Mouse (Mus musculus): ENCODE data around the gene Nedd4. TPM values are rescaled to one million over a fixed set of nuclear protein-coding genes. Genes with fewer than 3 reads are reported as not detected.

Nedd4 gene
- 415 and 474 TPM in 2 replicates for polyA plus RNA-seq (2015; fragmentation: Nextera tagmentation; extraction: Ambion mirVana)

- Histone ChIP-seq H3K27ac (ENCODE audit: low read length) (peak within 1 kb of the TSS; percentile 99), H3K27me3 (replicated peaks; ENCODE audit: control insufficient read depth, insufficient read depth, low read length) (no peaks in the 10 kb centered on the region), H3K36me3 (ENCODE audit: control insufficient read depth, insufficient read depth) (no peaks in the 10 kb centered on the region), H3K9ac (replicated peaks; ENCODE audit: low read depth, low read length) (peak within 1 kb of the TSS; percentile 98), H3K4me3 (replicated peaks; ENCODE audit: low read length) (peak within 1 kb of the TSS; percentile 92), H3K4me2 (ENCODE audit: low read length) (peak within 1 kb of the TSS; percentile 79), H3K9me3 (ENCODE audit: control insufficient read depth, low read length) (no peaks in the 10 kb centered on the region), H3K4me1 (replicated peaks; ENCODE audit: control insufficient read depth, insufficient read depth, low read length) (peaks cover 28% of the 10 kb centered on the region)
- WGBS = under 1% methylated on average over 78 of the region's 83 CpGs
- ATAC-seq = peak; percentile 86
Measured at GRCm38 (mm10) chr9:72661895-72662661, at the start of gene Nedd4. TSS of gene Nedd4 (plus strand) at chr9:72662346.

GRCm38 (mm10) chr9:72613884-72614283 is 48.3 kb upstream of the Nedd4 start:
- H3K4me3 ChIP-seq (replicated peaks; ENCODE audit: low read length) = no peak overlapping the region
- peaks cover 20% of the 10 kb centered on the region for H3K36me3 ChIP-seq (ENCODE audit: control insufficient read depth, insufficient read depth)
- 29% methylated on average over 2 of the region's 2 CpGs for WGBS
- peaks cover 7% of the 10 kb centered on the region for H3K4me1 ChIP-seq (replicated peaks; ENCODE audit: control insufficient read depth, insufficient read depth, low read length)
- ATAC-seq = no peak
- H3K9me3 ChIP-seq (ENCODE audit: control insufficient read depth, low read length) = no peaks in the 10 kb centered on the region
- H3K27ac ChIP-seq (ENCODE audit: low read length) = no peak overlapping the region
- no peak overlapping the region for H3K4me2 ChIP-seq (ENCODE audit: low read length)
- H3K9ac ChIP-seq (replicated peaks; ENCODE audit: low read depth, low read length) = no peak overlapping the region
- no peaks in the 10 kb centered on the region for H3K27me3 ChIP-seq (replicated peaks; ENCODE audit: control insufficient read depth, insufficient read depth, low read length)

GRCm38 (mm10) chr9:72614786-72615480 is 47.2 kb upstream of the Nedd4 start:
- no peak overlapping the region for H3K4me2 ChIP-seq (ENCODE audit: low read length)
- H3K36me3 ChIP-seq (ENCODE audit: control insufficient read depth, insufficient read depth) = peaks cover 22% of the 10 kb centered on the region
- no peaks in the 10 kb centered on the region for H3K9me3 ChIP-seq (ENCODE audit: control insufficient read depth, low read length)
- H3K9ac ChIP-seq (replicated peaks; ENCODE audit: low read depth, low read length) = no peak overlapping the region
- 42% methylated on average over 6 of the region's 6 CpGs for WGBS
- peak; percentile 64; the same call in 1 of the 2 replicates for ATAC-seq
- H3K4me1 ChIP-seq (replicated peaks; ENCODE audit: control insufficient read depth, insufficient read depth, low read length) = peaks cover 7% of the 10 kb centered on the region
- no peaks in the 10 kb centered on the region for H3K27me3 ChIP-seq (replicated peaks; ENCODE audit: control insufficient read depth, insufficient read depth, low read length)
- peak overlapping the region; percentile 3; the same call in 1 of the 2 replicates for H3K27ac ChIP-seq (ENCODE audit: low read length)
- H3K4me3 ChIP-seq (replicated peaks; ENCODE audit: low read length) = no peak overlapping the region

- Histone ChIP-seq H3K4me3 (replicated peaks; ENCODE audit: low read length) (no peak overlapping the region), H3K27me3 (replicated peaks; ENCODE audit: control insufficient read depth, insufficient read depth, low read length) (no peaks in the 10 kb centered on the region), H3K9ac (replicated peaks; ENCODE audit: low read depth, low read length) (no peak overlapping the region), H3K36me3 (ENCODE audit: control insufficient read depth, insufficient read depth) (peaks cover 22% of the 10 kb centered on the region), H3K4me2 (ENCODE audit: low read length) (no peak overlapping the region), H3K9me3 (ENCODE audit: control insufficient read depth, low read length) (no peaks in the 10 kb centered on the region), H3K4me1 (replicated peaks; ENCODE audit: control insufficient read depth, insufficient read depth, low read length) (peaks cover 7% of the 10 kb centered on the region), H3K27ac (ENCODE audit: low read length) (no peak overlapping the region)
- 74% methylated on average over 3 of the region's 3 CpGs for WGBS
- no peak for ATAC-seq
Measured at GRCm38 (mm10) chr9:72618037-72618436, 44.1 kb upstream of the Nedd4 start.

GRCm38 (mm10) chr9:72623605-72624004 is 38.5 kb upstream of the Nedd4 start:
- no peaks in the 10 kb centered on the region for H3K27me3 ChIP-seq (replicated peaks; ENCODE audit: control insufficient read depth, insufficient read depth, low read length)
- H3K4me3 ChIP-seq (replicated peaks; ENCODE audit: low read length) = no peak overlapping the region
- H3K36me3 ChIP-seq (ENCODE audit: control insufficient read depth, insufficient read depth) = peaks cover 5% of the 10 kb centered on the region; the same call in 1 of the 2 replicates
- no peak overlapping the region for H3K27ac ChIP-seq (ENCODE audit: low read length)
- no peaks in the 10 kb centered on the region for H3K9me3 ChIP-seq (ENCODE audit: control insufficient read depth, low read length)
- WGBS = 92% methylated on average over 1 of the region's 1 CpGs
- no peak overlapping the region for H3K9ac ChIP-seq (replicated peaks; ENCODE audit: low read depth, low read length)
- H3K4me1 ChIP-seq (replicated peaks; ENCODE audit: control insufficient read depth, insufficient read depth, low read length) = peaks cover 13% of the 10 kb centered on the region
- no peak overlapping the region for H3K4me2 ChIP-seq (ENCODE audit: low read length)
- no peak for ATAC-seq

- no peak overlapping the region for H3K9ac ChIP-seq (replicated peaks; ENCODE audit: low read depth, low read length)
- ATAC-seq = peak; percentile 36; the same call in 1 of the 2 replicates
- no peak overlapping the region for H3K4me3 ChIP-seq (replicated peaks; ENCODE audit: low read length)
- no peak overlapping the region; the same call in 1 of the 2 replicates for H3K27ac ChIP-seq (ENCODE audit: low read length)
- no peak overlapping the region for H3K4me2 ChIP-seq (ENCODE audit: low read length)
- H3K4me1 ChIP-seq (replicated peaks; ENCODE audit: control insufficient read depth, insufficient read depth, low read length) = peaks cover 15% of the 10 kb centered on the region
- WGBS = 33% methylated on average over 1 of the region's 1 CpGs
- H3K9me3 ChIP-seq (ENCODE audit: control insufficient read depth, low read length) = no peaks in the 10 kb centered on the region
- no peaks in the 10 kb centered on the region for H3K27me3 ChIP-seq (replicated peaks; ENCODE audit: control insufficient read depth, insufficient read depth, low read length)
- no peaks in the 10 kb centered on the region for H3K36me3 ChIP-seq (ENCODE audit: control insufficient read depth, insufficient read depth)
Measured at GRCm38 (mm10) chr9:72627598-72627997, 34.5 kb upstream of the Nedd4 start.

GRCm38 (mm10) chr9:72628591-72628990 is 33.6 kb upstream of the Nedd4 start:
- H3K9me3 ChIP-seq (ENCODE audit: control insufficient read depth, low read length) = no peaks in the 10 kb centered on the region
- H3K27ac ChIP-seq (ENCODE audit: low read length) = no peak overlapping the region
- H3K27me3 ChIP-seq (replicated peaks; ENCODE audit: control insufficient read depth, insufficient read depth, low read length) = no peaks in the 10 kb centered on the region
- H3K9ac ChIP-seq (replicated peaks; ENCODE audit: low read depth, low read length) = no peak overlapping the region
- peak; percentile 68 for ATAC-seq
- H3K36me3 ChIP-seq (ENCODE audit: control insufficient read depth, insufficient read depth) = no peaks in the 10 kb centered on the region
- 0% methylated on average over 2 of the region's 2 CpGs for WGBS
- H3K4me2 ChIP-seq (ENCODE audit: low read length) = no peak overlapping the region
- H3K4me3 ChIP-seq (replicated peaks; ENCODE audit: low read length) = no peak overlapping the region
- H3K4me1 ChIP-seq (replicated peaks; ENCODE audit: control insufficient read depth, insufficient read depth, low read length) = peaks cover 15% of the 10 kb centered on the region

- Histone ChIP-seq H3K4me1 (replicated peaks; ENCODE audit: control insufficient read depth, insufficient read depth, low read length) (peaks cover 14% of the 10 kb centered on the region), H3K27ac (ENCODE audit: low read length) (no peak overlapping the region), H3K9me3 (ENCODE audit: control insufficient read depth, low read length) (no peaks in the 10 kb centered on the region), H3K4me2 (ENCODE audit: low read length) (no peak overlapping the region), H3K9ac (replicated peaks; ENCODE audit: low read depth, low read length) (no peak overlapping the region), H3K27me3 (replicated peaks; ENCODE audit: control insufficient read depth, insufficient read depth, low read length) (no peaks in the 10 kb centered on the region), H3K4me3 (replicated peaks; ENCODE audit: low read length) (no peak overlapping the region), H3K36me3 (ENCODE audit: control insufficient read depth, insufficient read depth) (no peaks in the 10 kb centered on the region)
- 92% methylated on average over 1 of the region's 1 CpGs for WGBS
- ATAC-seq = no peak
Measured at GRCm38 (mm10) chr9:72632198-72632597, 29.9 kb upstream of the Nedd4 start.

- Histone ChIP-seq H3K9ac (replicated peaks; ENCODE audit: low read depth, low read length) (no peak overlapping the region), H3K9me3 (ENCODE audit: control insufficient read depth, low read length) (no peaks in the 10 kb centered on the region), H3K4me2 (ENCODE audit: low read length) (no peak overlapping the region), H3K27me3 (replicated peaks; ENCODE audit: control insufficient read depth, insufficient read depth, low read length) (no peaks in the 10 kb centered on the region), H3K4me1 (replicated peaks; ENCODE audit: control insufficient read depth, insufficient read depth, low read length) (peaks cover 9% of the 10 kb centered on the region), H3K27ac (ENCODE audit: low read length) (no peak overlapping the region), H3K4me3 (replicated peaks; ENCODE audit: low read length) (no peak overlapping the region), H3K36me3 (ENCODE audit: control insufficient read depth, insufficient read depth) (no peaks in the 10 kb centered on the region)
- ATAC-seq = peak; percentile 31; the same call in 1 of the 2 replicates
Measured at GRCm38 (mm10) chr9:72635134-72635533, 27.0 kb upstream of the Nedd4 start.
